Mouse (Mus musculus) olfactory bulb, adult 2 months (tissue): ENCODE measurements around the gene Mlph. TPM values are rescaled to one million over a fixed set of nuclear protein-coding genes. Genes with fewer than 3 reads are reported as not detected.

Experiments
- H3K27ac ChIP-seq: fragments of 200-500 bp; 2 replicates; pipeline ENCODE4 v1.5.1; 2012; ENCODE audit warnings: low read depth, low read length; ENCODE audit not compliant: insufficient read depth
- H3K4me1 ChIP-seq: fragments of 200-500 bp; 2 replicates; pipeline ENCODE4 v1.6.1; 2012; ENCODE audit warnings: low read length; ENCODE audit not compliant: control insufficient read depth, insufficient read depth
- H3K4me3 ChIP-seq: fragments of 200-500 bp; 2 replicates; pipeline ENCODE4 v1.5.1; 2012; ENCODE audit warnings: mild to moderate bottlenecking, low read depth, low read length, moderate library complexity; ENCODE audit not compliant: insufficient read depth
- CTCF ChIP-seq: fragments of 200-500 bp; IDR thresholded peaks from 2 replicates; pipeline ENCODE4 v1.5.1; 2012; ENCODE audit warnings: low read depth, mild to moderate bottlenecking, low read length, moderate library complexity; ENCODE audit not compliant: insufficient read depth
- POLR2A ChIP-seq: fragments of 200-500 bp; IDR thresholded peaks from 2 replicates; pipeline ENCODE4 v1.6.1; 2012; ENCODE audit warnings: mild to moderate bottlenecking, low read depth, low read length, moderate library complexity; ENCODE audit not compliant: insufficient read depth
- WGBS: fragments of 180-500 bp; shearing (Covaris S2); methylation state at CpG from one replicate; pipeline ENCODE4 v1.1.7; 2018; 5-methylcytosine and 5-hydroxymethylcytosine counted together
- polyA plus RNA-seq: library from polyadenylated mRNA; stranded (reverse); fragments of >200 nt; gene quantifications from 2 replicates; pipeline ENCODE4 v1.2.4, GENCODE M21; 2012; ENCODE audit warnings: low replicate concordance; ENCODE audit not compliant: missing spikeins, insufficient read depth, insufficient read length

Mlph gene
- polyA plus RNA-seq, 1 experiment = not detected

GRCm38 (mm10) chr1:90998891-90999611 is 84.2 kb downstream of the Mlph start:
- H3K4me1 ChIP-seq = peaks cover 14% of the 10 kb centered on the region; the same call in 1 of the 2 replicates
- H3K27ac ChIP-seq = no peak overlapping the region
- H3K4me3 ChIP-seq = peak overlapping the region; percentile 76
- 1% methylated on average over 41 of the region's 41 CpGs for WGBS
- 0 out of 2 replicates have a peak, but pooled peaks have one; percentile 4 for TF ChIP-seq CTCF
- no peak for TF ChIP-seq POLR2A

GRCm38 (mm10) chr1:90999911-91000601 is 85.2 kb downstream of the Mlph start:
- no peak overlapping the region for H3K27ac ChIP-seq
- WGBS = 63% methylated on average over 10 of the region's 10 CpGs
- H3K4me3 ChIP-seq = 0 out of 2 replicates have a peak overlapping the region, but pooled peaks have one; percentile 4

More at GRCm38 (mm10) chr1:90999911-91000601, 85.2 kb downstream of the Mlph start:
- TF ChIP-seq CTCF (no peak), POLR2A (no peak)
- peaks cover 14% of the 10 kb centered on the region; the same call in 1 of the 2 replicates for H3K4me1 ChIP-seq

Other genes with a start within 250 kb of the Mlph start
- not detected in 2 replicates for gene Col6a3, start 71.1 kb upstream of the Mlph start, polyA plus RNA-seq
- not detected in 2 replicates for gene Prlh, start 38.0 kb downstream of the Mlph start, polyA plus RNA-seq
- gene Rab17, start 54.6 kb downstream of the Mlph start, polyA plus RNA-seq = not detected in 2 replicates
- gene Lrrfip1, start 83.7 kb downstream of the Mlph start, polyA plus RNA-seq = not detected in 2 replicates
- not detected in 2 replicates for gene Rbm44, start 230.0 kb downstream of the Mlph start, polyA plus RNA-seq